Mouse (Mus musculus): Measurements from ENCODE around the gene Igflr1. TPM values are rescaled to one million over a fixed set of nuclear protein-coding genes. Genes with fewer than 3 reads are reported as not detected.
A peak's percentile ranks its signal among the peaks of the same experiment; 100 is the strongest.

Gene Igflr1
- polyA plus RNA-seq, 1 experiment from 2014 or later: 1.7 TPM

- ATAC-seq: no peak
- H3K27ac ChIP-seq (ENCODE audit: low read depth, low read length): no peak within 1 kb of the TSS
- no peak for DNase-seq (ENCODE audit: low spot score)
- H3K27me3 ChIP-seq (replicated peaks; ENCODE audit: control insufficient read depth, insufficient read depth, low read length): no peaks in the 10 kb centered on the region
- no peak within 1 kb of the TSS for H3K4me2 ChIP-seq (ENCODE audit: low read length)
- no peaks in the 10 kb centered on the region for H3K4me1 ChIP-seq (ENCODE audit: control insufficient read depth, insufficient read depth, low read length)
- H3K36me3 ChIP-seq (ENCODE audit: control insufficient read depth, insufficient read depth, low read length): peaks cover 25% of the 10 kb centered on the region
- WGBS: 84% methylated on average over 8 of the region's 8 CpGs
- H3K9ac ChIP-seq (ENCODE audit: low read length): no peak within 1 kb of the TSS
- H3K4me3 ChIP-seq (ENCODE audit: low read depth, low read length): no peak within 1 kb of the TSS
- H3K9me3 ChIP-seq (replicated peaks; ENCODE audit: control insufficient read depth, low read length): no peaks in the 10 kb centered on the region
These were observed 47.6 kb downstream of the Igflr1 start, which contains the start of gene Upk1a for GRCm38 (mm10) chr7:30612654-30613402. TSS of gene Upk1a (minus strand) at chr7:30612847.

- H3K27ac ChIP-seq (ENCODE audit: low read depth, low read length): no peak overlapping the region
- no peak overlapping the region for H3K4me2 ChIP-seq (ENCODE audit: low read length)
- H3K9me3 ChIP-seq (replicated peaks; ENCODE audit: control insufficient read depth, low read length): no peaks in the 10 kb centered on the region
- ATAC-seq (peak; percentile 46; the same call in 1 of the 2 replicates), DNase-seq (ENCODE audit: low spot score) (peak; percentile 65)
- no peak overlapping the region for H3K4me3 ChIP-seq (ENCODE audit: low read depth, low read length)
- no peak overlapping the region for H3K9ac ChIP-seq (ENCODE audit: low read length)
- WGBS: 23% methylated on average over 14 of the region's 14 CpGs
- H3K36me3 ChIP-seq (ENCODE audit: control insufficient read depth, insufficient read depth, low read length): peaks cover 33% of the 10 kb centered on the region
- H3K4me1 ChIP-seq (ENCODE audit: control insufficient read depth, insufficient read depth, low read length): no peaks in the 10 kb centered on the region
- no peaks in the 10 kb centered on the region for H3K27me3 ChIP-seq (replicated peaks; ENCODE audit: control insufficient read depth, insufficient read depth, low read length)
These were observed 48.4 kb downstream of the Igflr1 start for GRCm38 (mm10) chr7:30613529-30614112.

- Histone ChIP-seq H3K27me3 (replicated peaks; ENCODE audit: control insufficient read depth, insufficient read depth, low read length) (no peaks in the 10 kb centered on the region), H3K9ac (ENCODE audit: low read length) (no peak overlapping the region), H3K36me3 (ENCODE audit: control insufficient read depth, insufficient read depth, low read length) (peaks cover 42% of the 10 kb centered on the region), H3K4me3 (ENCODE audit: low read depth, low read length) (no peak overlapping the region), H3K9me3 (replicated peaks; ENCODE audit: control insufficient read depth, low read length) (no peaks in the 10 kb centered on the region), H3K27ac (ENCODE audit: low read depth, low read length) (no peak overlapping the region), H3K4me2 (ENCODE audit: low read length) (no peak overlapping the region), H3K4me1 (ENCODE audit: control insufficient read depth, insufficient read depth, low read length) (no peaks in the 10 kb centered on the region)
- DNase-seq (ENCODE audit: low spot score): no peak
- ATAC-seq: no peak
- 73% methylated on average over 2 of the region's 2 CpGs for WGBS
These were observed 49.2 kb downstream of the Igflr1 start for GRCm38 (mm10) chr7:30614454-30614853.

GRCm38 (mm10) chr7:30615049-30615760 is 50.0 kb downstream of the Igflr1 start:
- Histone ChIP-seq H3K27ac (ENCODE audit: low read depth, low read length) (no peak overlapping the region), H3K9ac (ENCODE audit: low read length) (no peak overlapping the region), H3K4me3 (ENCODE audit: low read depth, low read length) (no peak overlapping the region), H3K27me3 (replicated peaks; ENCODE audit: control insufficient read depth, insufficient read depth, low read length) (no peaks in the 10 kb centered on the region), H3K36me3 (ENCODE audit: control insufficient read depth, insufficient read depth, low read length) (peaks cover 44% of the 10 kb centered on the region), H3K4me1 (ENCODE audit: control insufficient read depth, insufficient read depth, low read length) (no peaks in the 10 kb centered on the region), H3K9me3 (replicated peaks; ENCODE audit: control insufficient read depth, low read length) (no peaks in the 10 kb centered on the region), H3K4me2 (ENCODE audit: low read length) (no peak overlapping the region)
- 55% methylated on average over 5 of the region's 5 CpGs for WGBS
- 0 out of 2 replicates have a peak, but pooled peaks have one; percentile 20 for ATAC-seq
- no peak for DNase-seq (ENCODE audit: low spot score)

Small RNA genes lying within 50 kb of the gene (microRNA-seq; reads per million reads assigned to microRNA genes)
- 0.79 reads per million for gene Gm38670
- gene Mir3569: not detected

Other genes starting within 250 kb of the Igflr1 start
- gene E130208F15Rik, start 243.7 kb upstream of the Igflr1 start, polyA plus RNA-seq (2014; fragmentation: Nextera tagmentation; extraction: Ambion mirVana): not detected in 2 replicates
- 18.7 and 23.8 TPM in 2 replicates for gene Sdhaf1, start 241.5 kb upstream of the Igflr1 start, polyA plus RNA-seq (2014; fragmentation: Nextera tagmentation; extraction: Ambion mirVana)
- 8.8 and 10.3 TPM in 2 replicates for gene Lrfn3, start 202.7 kb upstream of the Igflr1 start, polyA plus RNA-seq (2014; fragmentation: Nextera tagmentation; extraction: Ambion mirVana)
- 31.1 and 31.3 TPM in 2 replicates for gene Tyrobp, start 151.7 kb upstream of the Igflr1 start, polyA plus RNA-seq (2014; fragmentation: Nextera tagmentation; extraction: Ambion mirVana)
- 0.61 TPM in 1 of 2 replicates, not detected in the other for gene Hcst, start 145.6 kb upstream of the Igflr1 start, polyA plus RNA-seq (2014; fragmentation: Nextera tagmentation; extraction: Ambion mirVana)
- 1.2 and 1.4 TPM in 2 replicates for gene Nfkbid, start 143.7 kb upstream of the Igflr1 start, polyA plus RNA-seq (2014; fragmentation: Nextera tagmentation; extraction: Ambion mirVana)
- 467 and 579 TPM in 2 replicates for gene Aplp1, start 119.9 kb upstream of the Igflr1 start, polyA plus RNA-seq (2014; fragmentation: Nextera tagmentation; extraction: Ambion mirVana)
- gene Kirrel2, start 107.7 kb upstream of the Igflr1 start, polyA plus RNA-seq (2014; fragmentation: Nextera tagmentation; extraction: Ambion mirVana): 0.65 and 0.79 TPM in 2 replicates
- 0.10 TPM in 1 of 2 replicates, not detected in the other for gene Nphs1, start 107.1 kb upstream of the Igflr1 start, polyA plus RNA-seq (2014; fragmentation: Nextera tagmentation; extraction: Ambion mirVana)
- not detected in 2 replicates for gene Prodh2, start 71.8 kb upstream of the Igflr1 start, polyA plus RNA-seq (2014; fragmentation: Nextera tagmentation; extraction: Ambion mirVana)
- 63.5 and 98.4 TPM in 2 replicates for gene Arhgap33, start 30.4 kb upstream of the Igflr1 start, polyA plus RNA-seq (2014; fragmentation: Nextera tagmentation; extraction: Ambion mirVana)
- 8.6 and 10.1 TPM in 2 replicates for gene Hspb6, start 13.2 kb upstream of the Igflr1 start, polyA plus RNA-seq (2014; fragmentation: Nextera tagmentation; extraction: Ambion mirVana)
- gene Proser3, start 13.1 kb upstream of the Igflr1 start, polyA plus RNA-seq (2014; fragmentation: Nextera tagmentation; extraction: Ambion mirVana): 6.2 and 7.1 TPM in 2 replicates
- gene Lin37, start 5.6 kb upstream of the Igflr1 start, polyA plus RNA-seq (2014; fragmentation: Nextera tagmentation; extraction: Ambion mirVana): 47.6 and 59.0 TPM in 2 replicates
- 132 and 135 TPM in 2 replicates for gene U2af1l4, start 2.1 kb upstream of the Igflr1 start, polyA plus RNA-seq (2014; fragmentation: Nextera tagmentation; extraction: Ambion mirVana)
- gene Gm49396, start 2.1 kb upstream of the Igflr1 start, polyA plus RNA-seq (2014; fragmentation: Nextera tagmentation; extraction: Ambion mirVana): 7.0 and 10.7 TPM in 2 replicates
- 121 and 143 TPM in 2 replicates for gene Psenen, start 1.8 kb upstream of the Igflr1 start, polyA plus RNA-seq (2014; fragmentation: Nextera tagmentation; extraction: Ambion mirVana)
- 8.7 and 9.6 TPM in 2 replicates for gene Kmt2b, start 23.3 kb downstream of the Igflr1 start, polyA plus RNA-seq (2014; fragmentation: Nextera tagmentation; extraction: Ambion mirVana)
- 0.12 and 0.34 TPM in 2 replicates for gene Zbtb32, start 33.5 kb downstream of the Igflr1 start, polyA plus RNA-seq (2014; fragmentation: Nextera tagmentation; extraction: Ambion mirVana)
- 0.20 and 0.25 TPM in 2 replicates for gene Upk1a, start 47.4 kb downstream of the Igflr1 start, polyA plus RNA-seq (2014; fragmentation: Nextera tagmentation; extraction: Ambion mirVana)
- 909 and 1,141 TPM in 2 replicates for gene Cox6b1, start 60.7 kb downstream of the Igflr1 start, polyA plus RNA-seq (2014; fragmentation: Nextera tagmentation; extraction: Ambion mirVana)
- gene Etv2, start 70.4 kb downstream of the Igflr1 start, polyA plus RNA-seq (2014; fragmentation: Nextera tagmentation; extraction: Ambion mirVana): not detected in 2 replicates
- gene Rbm42, start 84.9 kb downstream of the Igflr1 start, polyA plus RNA-seq (2014; fragmentation: Nextera tagmentation; extraction: Ambion mirVana): 120 and 133 TPM in 2 replicates
- 32.9 and 35.8 TPM in 2 replicates for gene Haus5, start 99.6 kb downstream of the Igflr1 start, polyA plus RNA-seq (2014; fragmentation: Nextera tagmentation; extraction: Ambion mirVana)
- gene Pmis2, start 106.2 kb downstream of the Igflr1 start, polyA plus RNA-seq (2014; fragmentation: Nextera tagmentation; extraction: Ambion mirVana): not detected in 2 replicates
- not detected in 2 replicates for gene 2200002J24Rik, start 133.5 kb downstream of the Igflr1 start, polyA plus RNA-seq (2014; fragmentation: Nextera tagmentation; extraction: Ambion mirVana)
- 0.84 and 1.2 TPM in 2 replicates for gene Atp4a, start 146.8 kb downstream of the Igflr1 start, polyA plus RNA-seq (2014; fragmentation: Nextera tagmentation; extraction: Ambion mirVana)
- 228 and 286 TPM in 2 replicates for gene Tmem147, start 164.1 kb downstream of the Igflr1 start, polyA plus RNA-seq (2014; fragmentation: Nextera tagmentation; extraction: Ambion mirVana)
- gene Gapdhs, start 178.3 kb downstream of the Igflr1 start, polyA plus RNA-seq (2014; fragmentation: Nextera tagmentation; extraction: Ambion mirVana): 0.57 and 0.59 TPM in 2 replicates
- gene Sbsn, start 186.0 kb downstream of the Igflr1 start, polyA plus RNA-seq (2014; fragmentation: Nextera tagmentation; extraction: Ambion mirVana): 1.3 and 2.0 TPM in 2 replicates
- gene Dmkn, start 198.3 kb downstream of the Igflr1 start, polyA plus RNA-seq (2014; fragmentation: Nextera tagmentation; extraction: Ambion mirVana): 0.74 and 0.88 TPM in 2 replicates
- 1.1 TPM in 1 of 2 replicates, not detected in the other for gene Krtdap, start 222.5 kb downstream of the Igflr1 start, polyA plus RNA-seq (2014; fragmentation: Nextera tagmentation; extraction: Ambion mirVana)